Mouse (Mus musculus) right cerebral cortex, postnatal 4 days (tissue): ENCODE data around the gene Axl.

Experiments used
- DNase-seq: peaks from one replicate; pipeline ENCODE4 v3.0.0-alpha.2; 2022

Axl gene

DNA sequence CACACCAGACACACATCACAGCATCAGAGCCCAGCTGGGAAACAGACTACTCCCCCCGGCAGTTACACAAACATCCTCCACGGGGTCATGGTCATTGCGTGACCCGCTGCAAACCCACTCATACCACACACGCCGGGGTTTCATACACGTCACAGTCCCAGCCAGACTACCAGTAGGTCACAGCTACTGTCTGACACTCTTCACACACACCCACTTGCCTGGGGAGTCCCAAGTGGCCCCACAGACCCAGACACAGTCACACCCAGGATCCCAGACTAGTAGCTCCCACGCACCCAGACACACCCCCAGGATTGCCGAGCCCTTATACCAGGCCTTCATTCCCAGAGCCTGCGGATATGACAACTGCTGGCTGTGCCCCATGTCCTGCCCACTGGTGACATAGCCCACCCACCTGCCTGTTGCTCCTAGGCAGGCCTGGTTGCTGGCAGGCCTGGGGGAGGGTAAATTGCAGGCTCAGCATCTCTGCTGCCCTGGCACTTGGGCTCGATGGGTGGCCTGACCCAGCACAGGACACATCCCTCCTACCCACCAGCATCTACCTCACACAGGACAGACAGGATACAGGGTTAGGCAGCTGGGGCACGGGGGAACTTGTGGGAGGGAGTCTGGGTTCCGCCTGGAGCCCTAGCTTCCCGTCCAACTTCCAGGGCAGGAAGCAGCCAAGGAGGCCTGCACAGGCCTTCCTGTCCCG is 80.8 kb downstream of the Axl start:
- DNase-seq: no peak
